Mouse (Mus musculus): ENCODE data around the gene Fxyd1.

- TF ChIP-seq CTCF (conservative IDR thresholded peaks at IDR 0.05; ENCODE audit: low read length) (no peak), NANOG (IDR thresholded peaks at IDR 0.05; ENCODE audit: borderline replicate concordance, low read length) (no peak), POU5F1 (IDR thresholded peaks at IDR 0.05; ENCODE audit: borderline replicate concordance, low read length) (no peak)
Observed at GRCm38 (mm10) chr7:31017104-31017901, 39.7 kb downstream of the Fxyd1 start.
